Mouse (Mus musculus) olfactory bulb, adult 2 months (tissue): ENCODE measurements around the gene Bag6.

Experiments used
- CTCF ChIP-seq: fragments of 200-500 bp; IDR thresholded peaks from 2 replicates; pipeline ENCODE4 v1.5.1; 2012; ENCODE audit warnings: low read depth, mild to moderate bottlenecking, low read length, moderate library complexity; ENCODE audit not compliant: insufficient read depth
- POLR2A ChIP-seq: fragments of 200-500 bp; IDR thresholded peaks from 2 replicates; pipeline ENCODE4 v1.6.1; 2012; ENCODE audit warnings: mild to moderate bottlenecking, low read depth, low read length, moderate library complexity; ENCODE audit not compliant: insufficient read depth

DNA sequence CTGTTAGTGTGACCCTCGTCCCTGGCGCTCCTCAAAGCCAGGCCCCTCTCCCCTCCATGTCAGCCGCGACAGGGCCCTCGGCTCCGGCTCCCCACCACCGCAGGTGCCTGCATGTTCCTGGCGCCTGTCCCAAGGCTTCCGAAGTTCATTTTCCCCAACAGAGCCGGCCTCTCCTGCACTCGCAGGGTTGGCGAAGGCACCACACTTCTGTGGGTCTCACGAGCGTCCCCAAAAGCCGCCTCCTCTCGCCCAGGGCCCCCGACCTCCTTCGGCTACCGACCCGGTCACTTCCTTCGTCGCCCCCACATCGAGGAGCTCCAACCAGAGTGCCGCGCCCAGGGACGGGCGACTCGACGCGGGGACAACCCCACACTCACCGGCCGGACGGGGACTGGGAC lies 14.2 kb upstream of the Bag6 start:
- no peak for TF ChIP-seq POLR2A
- no peak for TF ChIP-seq CTCF
